Mouse (Mus musculus): ENCODE results near the gene Slc17a8. TPM values are rescaled to one million over a fixed set of nuclear protein-coding genes. Genes with fewer than 3 reads are reported as not detected.
"Not testable (repeated sequence)": the region's sequence is repeated elsewhere in the genome, so short reads cannot be mapped to it uniquely, and the experiment has no call there.

The Slc17a8 gene
- not detected for total RNA-seq (2021)
- long read RNA-seq, experiment 1 = 0 reads
- long read RNA-seq, experiment 2 = 0 reads

DNA sequence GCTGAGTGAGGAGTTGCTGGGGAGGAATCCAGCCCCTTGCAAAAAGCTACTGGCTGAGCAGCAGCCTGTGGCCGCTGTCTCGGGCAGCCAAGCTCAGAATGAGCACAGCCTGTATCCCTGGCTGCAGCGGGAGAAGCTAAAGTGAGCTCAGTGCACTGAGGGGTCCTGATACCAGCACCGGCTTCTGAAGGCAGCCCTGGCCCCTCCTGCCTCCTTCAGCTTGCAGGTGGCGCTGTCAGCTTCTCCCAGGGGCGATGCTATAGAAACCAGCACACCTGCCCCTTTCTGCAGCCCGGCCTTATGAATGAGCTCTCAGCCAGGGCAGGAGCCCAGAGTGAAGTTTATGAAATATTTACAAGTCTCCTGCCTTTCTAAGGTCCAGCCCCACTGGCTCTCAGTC is at the start of gene Slc17a8:
Gene Slc17a8, minus strand, starts transcription at position 125 of the 400 bp plus-strand sequence.
- intact Hi-C loops (cut with DNase I) = no loop called here
- H3K27ac ChIP-seq = no peak within 1 kb of the TSS
- TF ChIP-seq CTCF (IDR thresholded peaks at IDR 0.05) = no peak

DNA sequence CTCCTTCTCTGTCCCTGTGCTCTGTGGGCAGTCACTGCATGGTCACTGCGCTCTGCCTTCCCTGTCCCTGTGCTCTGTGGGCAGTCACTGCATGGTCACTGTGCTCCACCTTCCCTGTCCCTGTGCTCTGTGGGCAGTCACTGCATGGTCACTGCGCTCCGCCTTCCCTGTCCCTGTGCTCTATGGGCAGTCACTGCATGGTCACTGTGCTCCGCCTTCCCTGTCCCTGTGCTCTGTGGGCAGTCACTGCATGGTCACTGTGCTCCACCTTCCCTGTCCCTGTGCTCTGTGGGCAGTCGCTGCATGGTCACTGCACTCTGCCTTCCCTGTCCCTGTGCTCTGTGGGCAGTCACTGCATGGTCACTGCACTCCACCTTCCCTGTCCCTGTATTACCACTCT is 49.3 kb upstream of the Slc17a8 start:
- intact Hi-C loops (cut with DNase I); DNase-seq; H3K27ac ChIP-seq; H3K4me3 ChIP-seq: not testable (repeated sequence)

More for the DNA sequence above, at the start of gene Slc17a8:
- DNase-seq = no peak
- no peak within 1 kb of the TSS for H3K4me3 ChIP-seq

DNA sequence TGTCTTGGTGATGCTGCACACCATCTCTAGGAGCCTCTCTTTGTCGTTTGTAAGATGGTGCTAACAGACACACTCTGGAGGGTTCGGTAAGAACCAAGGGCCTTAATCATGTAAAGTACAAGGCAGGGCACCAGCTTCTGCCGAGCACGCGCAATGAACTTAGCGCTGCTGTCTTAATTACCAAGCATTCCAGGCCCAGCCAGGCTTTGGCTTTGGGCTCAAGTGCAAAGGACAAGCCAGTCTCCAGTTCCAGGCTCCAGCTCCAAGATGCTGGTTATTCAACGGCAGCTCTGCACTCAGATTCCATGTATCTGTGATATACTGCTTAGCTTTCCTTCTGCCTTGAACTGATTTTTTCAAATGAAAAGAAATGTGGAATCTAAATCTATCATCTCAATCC is 46.5 kb upstream of the Slc17a8 start:
- DNase-seq = no peak
- no peak overlapping the region for H3K27ac ChIP-seq
- no peak for TF ChIP-seq CTCF (IDR thresholded peaks at IDR 0.05)
- intact Hi-C loops (cut with DNase I) = no loop called here
- H3K4me3 ChIP-seq = no peak overlapping the region

DNA sequence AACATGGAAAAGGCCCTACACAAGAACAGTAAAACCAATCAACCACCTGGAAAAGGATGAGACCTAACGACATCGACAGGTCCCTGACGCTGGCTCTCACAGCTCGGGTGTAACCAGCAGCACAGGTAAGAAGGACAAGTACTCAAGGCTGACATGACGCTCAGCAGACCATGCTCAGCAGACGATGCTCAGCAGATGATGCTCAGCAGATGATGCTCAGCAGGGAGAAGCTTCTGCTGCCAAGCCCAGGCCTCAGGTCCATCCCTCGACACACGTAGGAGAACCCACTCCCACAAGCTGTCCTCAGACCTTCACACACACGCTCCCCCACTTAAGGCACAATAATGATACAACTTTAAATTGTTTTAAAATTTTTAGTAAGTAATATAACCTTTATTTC is 44.6 kb upstream of the Slc17a8 start:
- no peak for DNase-seq
- Histone ChIP-seq H3K27ac (no peak overlapping the region), H3K4me3 (no peak overlapping the region)
- no peak for TF ChIP-seq CTCF (IDR thresholded peaks at IDR 0.05)
- intact Hi-C loops (cut with DNase I) = no loop called here

DNA sequence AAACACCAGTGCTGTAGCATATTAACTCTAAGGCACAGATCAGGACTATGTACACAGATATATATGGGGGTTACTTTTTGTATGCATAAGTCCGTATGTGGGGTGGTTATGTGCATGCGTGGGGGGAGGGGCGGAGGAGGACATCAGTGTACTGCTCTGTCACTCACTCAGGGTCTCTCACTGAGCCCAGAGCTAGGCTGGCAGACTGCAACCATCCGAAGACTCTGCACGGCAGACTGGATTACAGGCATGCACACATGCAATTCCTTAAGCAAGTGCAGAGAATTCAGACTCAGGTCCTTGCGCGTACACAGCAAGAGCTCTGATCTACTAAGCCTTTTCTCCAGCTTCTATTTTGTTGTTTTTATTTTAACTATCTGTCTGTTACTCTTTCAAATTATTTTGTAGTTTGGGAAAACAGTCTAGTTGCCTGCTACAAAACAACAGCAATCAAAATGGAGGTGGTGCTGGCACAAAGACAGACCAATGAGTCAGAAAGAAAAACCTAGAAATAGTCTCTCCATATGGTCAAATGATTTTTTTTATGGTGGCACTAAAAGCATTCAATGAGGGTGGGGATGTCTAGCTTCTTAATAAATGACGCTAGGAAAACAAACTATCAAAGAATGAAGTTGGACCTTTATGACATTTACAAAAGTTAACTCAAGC is 44.1 kb upstream of the Slc17a8 start:
- no peak overlapping the region for H3K27ac ChIP-seq
- no peak overlapping the region for H3K4me3 ChIP-seq
- intact Hi-C loops (cut with DNase I) = no loop called here
- DNase-seq = no peak
- no peak for TF ChIP-seq CTCF (IDR thresholded peaks at IDR 0.05)

DNA sequence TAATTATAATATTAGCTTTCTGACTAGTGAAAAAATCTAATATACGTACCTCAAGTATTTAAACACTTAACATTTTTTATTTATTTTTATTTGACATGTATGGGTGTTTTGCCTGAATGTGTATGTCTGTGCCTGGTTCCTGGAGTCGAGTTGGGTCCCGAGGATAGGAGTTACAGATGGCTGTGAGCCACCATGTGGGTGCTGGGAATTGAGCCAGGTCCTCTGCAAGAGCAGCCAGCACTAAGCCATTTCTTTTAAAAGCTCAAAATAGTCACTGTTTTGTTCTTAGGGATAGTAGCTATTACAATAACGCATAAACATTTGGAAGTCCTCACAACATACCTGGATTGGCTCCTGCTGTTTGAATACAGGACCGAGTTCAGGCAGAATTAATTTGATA is 35.3 kb upstream of the Slc17a8 start:
- Histone ChIP-seq H3K4me3 (no peak overlapping the region), H3K27ac (no peak overlapping the region)
- peak; percentile 22 for DNase-seq
- intact Hi-C loops (cut with DNase I) = loop anchor here (10.0 kb wide), 1 partner anchor 148 kb away; no protein-coding TSS in a partner anchor
- TF ChIP-seq CTCF (IDR thresholded peaks at IDR 0.05) = no peak

DNA sequence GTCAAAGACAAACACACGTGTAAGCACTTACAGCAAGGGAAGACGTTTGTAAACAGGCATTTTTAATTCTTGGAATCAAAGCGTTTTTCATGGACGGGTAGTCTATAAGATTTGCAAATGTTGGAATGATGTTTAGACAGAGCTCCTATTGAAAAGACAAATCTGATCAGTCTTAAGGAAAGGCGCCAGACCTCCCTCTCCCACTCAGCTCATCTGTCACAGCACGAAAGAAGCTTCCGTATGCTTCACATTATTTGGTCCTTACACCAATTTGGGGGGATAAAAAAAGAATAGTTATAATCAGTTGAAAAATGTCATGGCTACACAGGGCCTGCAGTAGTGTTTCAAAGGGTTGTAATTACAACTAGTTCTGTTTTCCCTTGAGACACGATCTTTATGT is 31.9 kb upstream of the Slc17a8 start:
- Histone ChIP-seq H3K27ac (no peak overlapping the region), H3K4me3 (no peak overlapping the region)
- intact Hi-C loops (cut with DNase I) = loop anchor here (10.0 kb wide), 1 partner anchor 152 kb away; no protein-coding TSS in a partner anchor
- DNase-seq = no peak
- no peak for TF ChIP-seq CTCF (IDR thresholded peaks at IDR 0.05)

DNA sequence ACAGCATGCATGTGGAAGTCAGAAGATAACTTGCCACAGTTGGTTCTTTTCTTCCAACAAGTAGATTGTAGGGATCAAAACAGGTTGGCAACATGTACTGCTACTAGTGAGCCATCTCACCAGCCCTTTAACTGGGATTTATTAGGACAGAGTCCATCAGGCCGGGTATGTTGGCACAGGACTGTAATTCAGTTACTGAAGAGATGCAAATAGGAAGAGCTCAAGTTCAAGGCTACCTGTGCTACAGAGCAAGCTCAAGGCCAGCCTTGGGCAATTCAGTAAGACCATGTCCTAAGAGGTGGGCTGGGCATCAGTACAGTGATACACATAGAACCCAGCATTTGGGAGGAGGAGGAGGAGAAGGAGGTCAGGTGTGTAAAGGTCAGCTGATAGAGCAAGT is 30.6 kb upstream of the Slc17a8 start:
- Histone ChIP-seq H3K4me3 (no peak overlapping the region), H3K27ac (no peak overlapping the region)
- no peak for DNase-seq
- no peak for TF ChIP-seq CTCF (IDR thresholded peaks at IDR 0.05)
- intact Hi-C loops (cut with DNase I) = loop anchor here (10.0 kb wide), 1 partner anchor 153 kb away; no protein-coding TSS in a partner anchor

DNA sequence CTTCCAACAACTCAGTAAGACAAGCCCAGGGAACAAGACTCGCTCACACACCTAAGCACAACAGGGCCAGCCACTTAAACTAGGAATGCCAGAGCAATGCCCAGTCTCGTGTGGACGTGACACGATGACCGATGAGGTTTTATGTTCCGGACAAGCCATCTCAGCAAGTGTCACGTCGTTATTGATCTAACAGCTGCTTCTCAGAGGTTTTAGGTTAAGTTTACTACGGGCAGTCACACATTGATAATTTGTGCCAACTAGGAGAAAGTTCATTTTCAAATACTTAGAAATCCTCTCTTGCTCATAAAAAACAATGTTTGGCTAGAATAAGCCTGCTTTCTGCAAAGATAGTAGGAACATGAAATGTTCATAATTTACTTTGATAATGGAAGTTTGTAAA is 25.9 kb upstream of the Slc17a8 start:
- intact Hi-C loops (cut with DNase I) = no loop called here
- no peak for TF ChIP-seq CTCF (IDR thresholded peaks at IDR 0.05)
- H3K4me3 ChIP-seq = no peak overlapping the region

DNA sequence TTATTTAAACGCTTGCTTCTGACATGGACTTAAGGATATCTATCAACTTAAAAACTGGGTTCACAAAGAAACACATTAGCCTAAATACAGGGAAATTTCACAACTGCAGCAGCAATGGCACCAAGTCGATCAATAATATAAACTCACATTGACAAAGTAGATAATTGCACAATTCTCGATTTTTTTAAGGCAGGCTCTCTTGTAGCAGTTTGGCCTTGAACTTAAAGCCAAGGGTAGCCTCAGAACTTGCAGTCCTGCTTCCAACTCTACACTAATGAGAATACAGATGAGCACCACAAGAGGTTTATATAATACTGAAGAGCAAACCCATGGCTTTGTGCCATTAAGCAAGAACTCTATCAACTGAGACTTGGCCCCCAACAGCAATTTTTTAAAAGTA is 15.9 kb upstream of the Slc17a8 start:
- TF ChIP-seq CTCF (IDR thresholded peaks at IDR 0.05) = no peak
- Histone ChIP-seq H3K27ac (no peak overlapping the region), H3K4me3 (no peak overlapping the region)
- DNase-seq = no peak
- intact Hi-C loops (cut with DNase I) = no loop called here

More for the DNA sequence above, 25.9 kb upstream of the Slc17a8 start:
- no peak for DNase-seq
- no peak overlapping the region for H3K27ac ChIP-seq

DNA sequence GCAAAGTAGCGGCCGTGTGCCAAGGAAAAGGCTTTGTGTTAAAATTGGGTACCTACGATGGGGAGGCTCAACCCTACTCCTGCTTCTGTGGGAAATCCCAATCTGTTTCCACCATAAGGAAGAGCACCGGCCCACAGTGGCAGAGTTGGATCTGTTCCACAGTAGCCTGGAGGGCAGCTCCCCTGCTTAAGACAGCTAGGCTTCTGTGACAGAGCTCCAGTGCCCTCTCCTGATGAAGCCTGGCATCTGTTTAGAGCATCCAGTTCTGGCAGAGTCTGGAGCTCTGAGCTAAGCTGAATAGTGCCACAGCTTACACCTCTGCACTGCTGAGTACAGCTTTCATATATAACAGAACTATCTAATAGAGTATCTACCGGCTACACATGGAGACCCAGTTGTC is 14.0 kb upstream of the Slc17a8 start:
- DNase-seq = no peak
- no peak overlapping the region for H3K4me3 ChIP-seq
- H3K27ac ChIP-seq = no peak overlapping the region
- intact Hi-C loops (cut with DNase I) = no loop called here
- peak; percentile 11; the same call in 1 of the 2 replicates for TF ChIP-seq CTCF (IDR thresholded peaks at IDR 0.05)

DNA sequence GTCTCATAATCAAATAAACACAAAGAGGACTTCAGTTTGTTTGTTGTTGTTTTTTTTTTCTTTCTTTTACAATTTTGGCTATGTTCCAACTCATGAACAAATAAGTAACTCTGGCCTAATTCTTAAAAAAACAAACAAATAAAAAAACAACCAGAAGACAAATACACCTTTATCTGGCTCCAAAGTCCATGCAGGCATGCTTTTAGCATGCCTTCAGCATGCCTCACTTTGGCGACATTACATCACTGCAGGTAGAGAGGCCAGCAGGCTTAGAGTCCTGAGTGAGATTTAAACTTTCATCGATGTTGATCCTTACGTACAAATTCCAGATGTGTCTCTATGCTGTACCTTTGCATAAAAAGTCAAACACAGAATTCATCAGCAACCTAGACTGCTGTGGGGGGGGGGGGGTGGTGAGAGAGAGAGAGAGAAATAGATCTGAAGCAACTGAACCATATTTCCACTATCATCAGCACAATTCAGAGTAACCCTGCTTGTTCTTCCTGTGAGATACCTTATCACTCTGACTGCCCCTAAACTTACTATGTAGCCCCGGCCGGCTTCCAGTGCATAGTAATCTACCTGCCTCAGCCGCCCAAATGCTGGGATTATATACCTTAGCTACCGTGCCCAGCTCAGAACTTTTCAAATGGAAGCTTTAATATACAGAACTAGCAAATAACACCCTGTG is 12.8 kb upstream of the Slc17a8 start:
- Histone ChIP-seq H3K4me3 (no peak overlapping the region), H3K27ac (no peak overlapping the region)
- intact Hi-C loops (cut with DNase I) = no loop called here
- DNase-seq = no peak
- TF ChIP-seq CTCF (IDR thresholded peaks at IDR 0.05) = no peak

DNA sequence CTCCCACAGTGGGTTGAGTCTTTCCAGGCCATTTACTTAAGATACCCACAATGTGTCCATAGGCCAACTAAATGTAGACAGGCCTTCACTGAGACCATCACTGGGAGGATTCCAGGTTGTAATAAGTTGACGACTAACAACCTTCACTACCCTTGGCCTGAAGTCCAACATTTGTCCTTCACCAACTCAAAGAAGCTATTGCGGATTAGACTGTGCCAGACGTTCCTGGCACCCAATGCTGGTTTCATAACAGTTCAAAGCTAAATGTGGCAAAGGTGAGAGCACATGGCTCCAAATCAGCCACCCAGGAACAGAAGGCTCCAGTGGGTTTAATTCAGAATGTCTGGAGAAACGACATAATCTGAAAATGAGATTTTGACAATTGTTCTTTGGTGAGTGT is 12.1 kb upstream of the Slc17a8 start:
- no peak for DNase-seq
- Histone ChIP-seq H3K4me3 (no peak overlapping the region), H3K27ac (no peak overlapping the region)
- TF ChIP-seq CTCF (IDR thresholded peaks at IDR 0.05) = no peak
- intact Hi-C loops (cut with DNase I) = no loop called here
